Mouse (Mus musculus) heart, adult 2 months (tissue): ENCODE measurements at regions not wholly inside any gene's neighbourhood (a gene's known extent, or its start where the extent isn't known, plus 50 kb on each side); places are given as distances from the start of the nearest gene placed in this dataset.

Experiments used
- EP300 ChIP-seq: fragments of 200-500 bp; IDR thresholded peaks from 2 replicates; pipeline ENCODE4 v1.6.1; 2011; ENCODE audit warnings: low read depth, low read length, control low read depth; ENCODE audit not compliant: insufficient read depth
- POLR2A ChIP-seq: fragments of 200-500 bp; IDR thresholded peaks from 2 replicates; pipeline ENCODE4 v1.6.1; 2011; ENCODE audit warnings: mild to moderate bottlenecking, low read depth, low read length, control low read depth; ENCODE audit not compliant: insufficient read depth

- TF ChIP-seq EP300, result no peak
- TF ChIP-seq POLR2A, result no peak
These were observed 61.3 kb upstream of the Ube2dnl1 start for GRCm38 (mm10) chrX:114843510-114843909.
